8 mouse cellular contexts compared by ENCODE assay signal in the genomic region with DNA sequence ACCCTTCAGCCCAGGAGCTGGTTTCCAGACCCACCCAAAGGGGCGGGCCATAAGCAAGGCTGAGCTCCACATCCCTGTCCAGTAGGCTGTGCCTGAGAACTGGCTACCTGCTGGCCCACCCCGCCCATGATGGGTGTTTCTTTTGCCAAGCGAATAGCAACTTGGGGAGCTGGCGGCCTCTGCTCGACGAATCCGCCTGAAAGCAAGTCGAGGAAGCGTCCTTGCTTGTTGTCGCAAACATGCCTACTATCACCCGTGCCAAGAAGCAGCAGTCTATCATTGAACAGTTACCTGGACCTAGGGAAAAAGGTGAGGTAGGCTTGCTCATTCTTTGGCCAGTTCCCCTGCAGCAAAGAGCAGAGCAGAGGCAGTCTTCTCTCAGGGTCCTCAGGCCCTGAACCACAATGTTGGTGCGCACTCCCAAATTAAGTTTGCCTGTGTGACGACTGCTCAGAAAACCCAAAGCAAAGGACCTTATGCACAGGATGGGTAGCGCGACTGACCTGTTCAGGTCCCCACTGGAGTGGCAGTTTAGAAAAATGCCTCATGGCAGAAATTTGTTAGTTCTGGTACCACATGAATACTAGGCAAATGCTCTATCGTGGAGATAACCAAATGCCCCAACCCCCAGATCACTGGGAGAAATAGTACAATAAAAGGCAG. TPM values are rescaled to one million over a fixed set of nuclear protein-coding genes. Genes with fewer than 3 reads are reported as not detected.
DNase-seq lines count a peak whose midpoint lies in the region; ATAC-seq and TF ChIP-seq lines count a peak whose summit lies in the region.

A gene (plus strand): TSS at position 181 of the 663 bp plus-strand sequence.
A gene (minus strand): TSS at position 606 of the 663 bp plus-strand sequence.

- H3K36me3 ChIP-seq in embryonic facial prominence, embryonic 14.5 days (ENCODE audit: control insufficient read depth, insufficient read depth, low read length): no peaks in the 10 kb centered on the region
- no peaks in the 10 kb centered on the region; the same call in 1 of the 2 replicates for H3K36me3 ChIP-seq in heart, adult 2 months (ENCODE audit: control insufficient read depth, insufficient read depth, low read length)
- H3K36me3 ChIP-seq in midbrain, embryonic 16.5 days (ENCODE audit: control insufficient read depth, insufficient read depth, low read length): no peaks in the 10 kb centered on the region

- peak within 1 kb of the TSS; percentile 66 for H3K4me2 ChIP-seq in embryonic facial prominence, embryonic 14.5 days (ENCODE audit: low read depth, low read length)
- H3K4me2 ChIP-seq in midbrain, embryonic 16.5 days (ENCODE audit: low read length): peak within 1 kb of the TSS; percentile 76

- no peak for TF ChIP-seq EP300 in heart, adult 2 months (IDR thresholded peaks at IDR 0.05; ENCODE audit: insufficient read depth, low read depth, low read length)

- no peaks in the 10 kb centered on the region for H3K4me1 ChIP-seq in embryonic facial prominence, embryonic 14.5 days (ENCODE audit: control insufficient read depth, insufficient read depth, low read length)
- peaks cover 6% of the 10 kb centered on the region for H3K4me1 ChIP-seq in heart, adult 2 months (ENCODE audit: control insufficient read depth, insufficient read depth, low read length)
- peaks cover 13% of the 10 kb centered on the region for H3K4me1 ChIP-seq in midbrain, embryonic 16.5 days (ENCODE audit: control insufficient read depth, insufficient read depth, low read length)

- TF ChIP-seq CTCF in heart, adult 2 months (IDR thresholded peaks at IDR 0.05): 0 out of 2 replicates have a peak, but pooled peaks have one; percentile 22

- peak within 1 kb of the TSS; percentile 62 for H3K4me3 ChIP-seq in embryonic facial prominence, embryonic 14.5 days (ENCODE audit: low read depth, low read length)
- peak within 1 kb of the TSS; percentile 56 for H3K4me3 ChIP-seq in heart, adult 2 months
- H3K4me3 ChIP-seq in midbrain, embryonic 16.5 days (ENCODE audit: low read depth, low read length): peak within 1 kb of the TSS; percentile 58

- no peaks in the 10 kb centered on the region for H3K27me3 ChIP-seq in embryonic facial prominence, embryonic 14.5 days (replicated peaks; ENCODE audit: control insufficient read depth, insufficient read depth, low read length)
- H3K27me3 ChIP-seq in heart, adult 2 months (ENCODE audit: control insufficient read depth, insufficient read depth, low read length): no peaks in the 10 kb centered on the region
- H3K27me3 ChIP-seq in midbrain, embryonic 16.5 days (ENCODE audit: control insufficient read depth, insufficient read depth, low read depth, low read length): no peaks in the 10 kb centered on the region

- intact Hi-C loops in heart, adult 2 months (cut with DNase I): loop anchor here (5.0 kb wide), 2 partner anchors 35 to 110 kb away; a partner anchor contains a TSS

- 22% methylated on average over 13 of the region's 16 CpGs for WGBS in embryonic facial prominence, embryonic 14.5 days
- WGBS in heart, adult 2 months: 15% methylated on average over 16 of the region's 16 CpGs
- 22% methylated on average over 16 of the region's 16 CpGs for WGBS in midbrain, embryonic 16.5 days

- no peaks in the 10 kb centered on the region for H3K9me3 ChIP-seq in embryonic facial prominence, embryonic 14.5 days (ENCODE audit: control insufficient read depth, low read length)
- H3K9me3 ChIP-seq in midbrain, embryonic 16.5 days (replicated peaks; ENCODE audit: control insufficient read depth, low read length, poor library complexity, severe bottlenecking): no peaks in the 10 kb centered on the region

- peak; percentile 49 to 59 for DNase-seq in B cell, adult 2 months
- DNase-seq in adrenal gland, postnatal 36 days: peak; percentile 86 to 87
- DNase-seq in embryonic facial prominence, embryonic 14.5 days (ENCODE audit: low spot score): peak; percentile 95
- DNase-seq in heart, adult 2 months: peak; percentile 81 to 90
- peak; percentile 82 for DNase-seq in kidney, adult 18-20 months
- peak; percentile 93 for DNase-seq in liver
- peak; percentile 82 for DNase-seq in spleen, postnatal 36 days (ENCODE audit: low spot score in 2 of 2)

- peak within 1 kb of the TSS; percentile 87 for H3K27ac ChIP-seq in embryonic facial prominence, embryonic 14.5 days (replicated peaks; ENCODE audit: low read depth, low read length)
- peak within 1 kb of the TSS; percentile 91 for H3K27ac ChIP-seq in heart, adult 2 months
- H3K27ac ChIP-seq in midbrain, embryonic 16.5 days (ENCODE audit: low read length): peak within 1 kb of the TSS; percentile 82

- ATAC-seq in embryonic facial prominence, embryonic 14.5 days (ENCODE audit: low read depth): peak; percentile 95
- peak; percentile 63 for ATAC-seq in midbrain, embryonic 16.5 days

- no peaks in the 10 kb centered on the region; the same call in 1 of the 2 replicates for H3K79me2 ChIP-seq in heart, adult 2 months (replicated peaks; ENCODE audit: control insufficient read depth, insufficient read depth, low read length)

- 0 out of 2 replicates have a peak, but pooled peaks have one; percentile 52 for TF ChIP-seq POLR2A in heart, adult 2 months (IDR thresholded peaks at IDR 0.05; ENCODE audit: insufficient read depth, low read depth, low read length)

- H3K9ac ChIP-seq in embryonic facial prominence, embryonic 14.5 days (ENCODE audit: low read depth, low read length): peak within 1 kb of the TSS; percentile 77
- peak within 1 kb of the TSS; percentile 79 for H3K9ac ChIP-seq in heart, adult 2 months (ENCODE audit: low read depth, low read length)
- peak within 1 kb of the TSS; percentile 80 for H3K9ac ChIP-seq in midbrain, embryonic 16.5 days (ENCODE audit: low read depth, low read length)

RNA-seq across cellular contexts. Expression of the first gene that starts in this region (rescaled TPM):
- total RNA-seq in adrenal gland, postnatal 36 days (2021): 10 to 100 TPM; 64.7 to 87.2 TPM
- 61.5 and 63.1 TPM in 2 replicates for polyA plus RNA-seq in embryonic facial prominence, embryonic 14.5 days (2014; fragmentation: Nextera tagmentation; extraction: Ambion mirVana)
- total RNA-seq in heart, adult 2 months (2021): 10 to 100 TPM; 45.6 to 47.4 TPM
- 93.5 and 103 TPM in 2 replicates for polyA plus RNA-seq in heart, adult 2 months (2012; rRNA removed)
- polyA plus RNA-seq in midbrain, embryonic 16.5 days (2015; fragmentation: Nextera tagmentation; extraction: Ambion mirVana): 79.8 and 81.3 TPM in 2 replicates

RNA-seq across cellular contexts. Expression of the second gene that starts in this region (rescaled TPM):
- total RNA-seq in adrenal gland, postnatal 36 days (2021): 10 to 100 TPM in 1 of 2 experiments, 1 to 10 TPM in 1; 9.4 to 16.3 TPM
- polyA plus RNA-seq in embryonic facial prominence, embryonic 14.5 days (2014; fragmentation: Nextera tagmentation; extraction: Ambion mirVana): 16.5 and 19.3 TPM in 2 replicates
- total RNA-seq in heart, adult 2 months (2021): 10 to 100 TPM; 15.4 to 19.7 TPM
- 21.2 and 33.2 TPM in 2 replicates for polyA plus RNA-seq in heart, adult 2 months (2012; rRNA removed)
- polyA plus RNA-seq in midbrain, embryonic 16.5 days (2015; fragmentation: Nextera tagmentation; extraction: Ambion mirVana): 2.8 and 4.3 TPM in 2 replicates

Comparison
In these comparisons a context has a peak if more than half of its experiments do, and no peak if none do; other contexts are left out.
1. Peak in every context shown above with its lines: DNase-seq, ATAC-seq, H3K4me3 ChIP-seq and H3K27ac ChIP-seq.